Mouse (Mus musculus) testis, adult 2 months (tissue): ENCODE results near the gene Tcf7l1. TPM values are rescaled to one million over a fixed set of nuclear protein-coding genes. Genes with fewer than 3 reads are reported as not detected.

Experiments
- H3K27ac ChIP-seq: fragments of 200-500 bp; 2 replicates; pipeline ENCODE4 v1.5.1; 2012; ENCODE audit warnings: low read depth, low read length; ENCODE audit not compliant: control insufficient read depth, insufficient read depth
- H3K27me3 ChIP-seq: fragments of 200-500 bp; 2 replicates; pipeline ENCODE4 v1.6.1; 2012; ENCODE audit warnings: mild to moderate bottlenecking, low read length, moderate library complexity; ENCODE audit not compliant: control insufficient read depth, insufficient read depth
- H3K36me3 ChIP-seq: fragments of 200-500 bp; 2 replicates; pipeline ENCODE4 v1.6.1; 2012; ENCODE audit warnings: mild to moderate bottlenecking, low read length; ENCODE audit not compliant: control insufficient read depth, insufficient read depth
- H3K4me1 ChIP-seq: fragments of 200-500 bp; 2 replicates; pipeline ENCODE4 v1.6.1; 2012; ENCODE audit warnings: low read length; ENCODE audit not compliant: control insufficient read depth, insufficient read depth
- H3K4me3 ChIP-seq: fragments of 200-500 bp; 2 replicates; pipeline ENCODE4 v1.5.1; 2012; ENCODE audit warnings: low read depth, mild to moderate bottlenecking, low read length, moderate library complexity, mixed read lengths; ENCODE audit not compliant: control insufficient read depth
- CTCF ChIP-seq: fragments of 200-500 bp; IDR thresholded peaks from 2 replicates; pipeline ENCODE4 v1.5.1; 2012; ENCODE audit warnings: low read depth, mild to moderate bottlenecking, inconsistent platforms, low read length, moderate library complexity; ENCODE audit not compliant: control insufficient read depth, insufficient read depth, insufficient replicate concordance
- POLR2A ChIP-seq: fragments of 200-500 bp; IDR thresholded peaks from 2 replicates; pipeline ENCODE4 v1.6.1; 2012; ENCODE audit warnings: low read depth, mild to moderate bottlenecking, inconsistent platforms, low read length, moderate library complexity; ENCODE audit not compliant: control insufficient read depth
- polyA plus RNA-seq: library from polyadenylated mRNA; depleted of rRNA; stranded (reverse); fragments of >200 nt; gene quantifications from 2 replicates; pipeline ENCODE4 v1.2.3, GENCODE M21; 2012

Tcf7l1 gene
- polyA plus RNA-seq, 1 experiment: 3.0 TPM

DNA sequence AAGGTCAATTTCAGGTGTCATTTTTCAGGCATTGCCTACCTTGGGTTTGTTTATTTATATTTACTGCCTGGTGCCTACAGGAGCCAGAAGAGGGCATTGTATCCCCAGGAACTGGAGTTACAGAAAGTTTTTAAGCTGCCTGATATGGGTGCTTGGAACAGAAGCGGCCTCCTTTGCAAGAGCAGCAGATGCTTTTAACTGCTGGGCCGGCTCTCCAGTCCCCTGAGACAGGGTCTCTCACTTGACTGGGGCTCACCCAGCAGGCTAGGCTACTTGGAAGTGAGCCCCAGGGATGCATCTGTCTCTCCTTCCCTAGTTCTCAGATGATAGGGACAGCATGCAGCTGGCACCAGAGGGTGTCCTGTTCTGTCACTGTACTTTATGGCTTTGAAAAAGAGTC is 112.7 kb downstream of the Tcf7l1 start:
- TF ChIP-seq CTCF (no peak), POLR2A (no peak)
- H3K4me1 ChIP-seq: no peaks in the 10 kb centered on the region
- no peak overlapping the region for H3K4me3 ChIP-seq
- H3K27ac ChIP-seq: no peak overlapping the region
- no peaks in the 10 kb centered on the region for H3K36me3 ChIP-seq
- H3K27me3 ChIP-seq: no peaks in the 10 kb centered on the region

DNA sequence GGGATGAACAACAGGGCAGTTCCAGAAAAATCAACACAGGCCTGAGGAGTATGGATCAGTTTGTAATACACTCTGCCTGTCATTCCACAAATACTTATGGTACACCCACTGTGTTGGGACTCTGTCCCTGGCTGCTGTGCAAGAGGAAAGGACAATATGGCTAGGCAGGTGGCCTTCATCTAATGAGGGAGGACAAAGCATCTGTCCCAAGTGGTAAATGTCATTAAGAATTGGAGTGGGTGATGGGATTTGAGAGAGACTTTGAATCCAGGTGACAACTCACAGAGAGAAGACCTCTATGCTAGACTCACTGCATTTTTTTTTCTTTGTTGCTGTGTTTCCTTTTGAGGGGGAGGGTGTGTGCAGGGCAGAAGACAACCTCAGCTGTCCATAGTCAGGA is 115.3 kb downstream of the Tcf7l1 start:
- H3K4me1 ChIP-seq: no peaks in the 10 kb centered on the region
- no peaks in the 10 kb centered on the region for H3K36me3 ChIP-seq
- no peaks in the 10 kb centered on the region for H3K27me3 ChIP-seq
- no peak overlapping the region for H3K27ac ChIP-seq
- no peak overlapping the region for H3K4me3 ChIP-seq
- TF ChIP-seq POLR2A: no peak
- TF ChIP-seq CTCF: no peak

DNA sequence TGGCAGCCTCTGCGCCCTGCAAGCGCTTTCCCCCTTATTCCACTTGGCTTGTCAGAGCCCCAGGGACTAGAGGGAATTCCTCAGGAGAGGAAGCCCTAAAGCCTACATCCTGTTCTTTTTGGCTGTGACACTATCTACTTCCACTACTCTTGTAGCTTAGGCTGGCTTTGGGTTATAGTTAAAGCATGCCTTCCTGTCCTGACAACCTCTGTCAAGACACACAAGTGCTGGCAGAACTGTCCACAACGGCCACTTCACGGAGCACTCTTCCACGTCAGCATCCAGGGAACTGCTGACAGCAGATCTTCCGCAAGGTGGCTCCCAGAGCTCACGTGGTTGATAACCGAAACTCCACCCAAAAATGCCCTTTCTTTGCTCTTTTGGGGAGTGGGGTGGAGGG is 117.9 kb downstream of the Tcf7l1 start:
- Histone ChIP-seq H3K4me1 (no peaks in the 10 kb centered on the region), H3K27ac (no peak overlapping the region), H3K36me3 (no peaks in the 10 kb centered on the region), H3K27me3 (no peaks in the 10 kb centered on the region), H3K4me3 (no peak overlapping the region)
- no peak for TF ChIP-seq CTCF
- TF ChIP-seq POLR2A: no peak

DNA sequence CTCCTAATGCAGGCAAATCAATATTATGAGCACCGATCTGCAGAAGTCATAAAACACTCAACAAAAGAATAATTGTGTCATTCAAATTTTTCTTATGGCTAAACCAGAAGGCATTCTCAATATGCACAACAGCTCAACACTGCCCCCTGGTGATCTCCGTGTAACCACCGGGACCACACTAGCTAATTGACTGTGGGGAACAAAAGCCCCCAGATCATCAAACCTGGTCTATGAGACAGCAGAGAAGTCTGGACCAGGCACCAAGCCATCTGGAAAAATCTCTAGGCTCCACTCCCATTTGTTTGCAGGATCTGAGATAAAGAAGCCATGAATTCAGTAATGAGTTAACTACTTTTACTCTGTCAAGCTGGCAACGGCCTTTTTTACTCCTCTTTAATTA is 122.0 kb downstream of the Tcf7l1 start:
- Histone ChIP-seq H3K27me3 (no peaks in the 10 kb centered on the region), H3K4me3 (no peak overlapping the region), H3K36me3 (no peaks in the 10 kb centered on the region), H3K4me1 (no peaks in the 10 kb centered on the region), H3K27ac (no peak overlapping the region)
- no peak for TF ChIP-seq POLR2A
- TF ChIP-seq CTCF: peak; percentile 18; the same call in 1 of the 2 replicates

DNA sequence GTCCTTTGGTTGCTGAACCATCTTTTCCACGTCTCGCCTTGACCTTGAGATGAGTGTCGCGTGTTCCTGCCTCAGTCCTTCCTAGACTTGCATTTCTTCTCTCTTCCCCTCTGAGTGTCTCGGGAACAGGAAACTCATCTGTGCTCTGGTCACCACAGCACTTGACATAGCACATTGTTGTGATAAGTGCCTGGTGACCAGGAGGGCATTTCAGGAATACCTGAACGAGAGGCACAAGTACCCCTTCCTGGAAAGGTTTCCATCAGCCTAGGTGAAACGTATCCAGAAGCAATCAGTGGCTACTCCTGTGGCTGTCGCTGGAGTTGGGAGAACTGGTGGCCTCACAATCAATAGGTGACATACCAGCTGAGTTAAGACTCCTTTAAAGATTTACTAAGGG is 124.8 kb downstream of the Tcf7l1 start:
- Histone ChIP-seq H3K4me3 (no peak overlapping the region), H3K27ac (no peak overlapping the region), H3K36me3 (no peaks in the 10 kb centered on the region), H3K27me3 (no peaks in the 10 kb centered on the region), H3K4me1 (no peaks in the 10 kb centered on the region)
- TF ChIP-seq CTCF (no peak), POLR2A (no peak)

DNA sequence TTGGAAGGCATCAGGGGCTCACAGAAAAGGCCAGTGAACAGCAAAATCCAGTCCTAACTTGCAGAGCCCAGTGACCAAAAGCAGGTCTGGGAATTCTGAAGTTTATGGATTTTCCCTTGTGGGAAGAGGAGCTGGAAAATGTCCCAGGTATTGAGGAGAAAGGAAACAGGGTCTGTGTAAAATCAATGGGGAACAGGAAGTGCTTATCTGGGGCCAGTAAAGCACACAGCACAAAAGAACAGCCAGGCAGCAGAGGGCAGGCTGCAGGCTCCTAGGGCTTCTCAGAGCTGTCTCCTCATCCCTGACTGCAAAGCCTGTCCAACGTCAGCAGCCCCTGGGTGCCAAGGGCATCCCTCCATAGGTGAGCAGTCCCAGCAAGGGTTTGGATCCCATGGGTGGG is 126.1 kb downstream of the Tcf7l1 start:
- H3K36me3 ChIP-seq: no peaks in the 10 kb centered on the region
- H3K27ac ChIP-seq: no peak overlapping the region
- H3K4me3 ChIP-seq: no peak overlapping the region
- no peaks in the 10 kb centered on the region for H3K4me1 ChIP-seq
- TF ChIP-seq POLR2A (no peak), CTCF (no peak)
- no peaks in the 10 kb centered on the region for H3K27me3 ChIP-seq

DNA sequence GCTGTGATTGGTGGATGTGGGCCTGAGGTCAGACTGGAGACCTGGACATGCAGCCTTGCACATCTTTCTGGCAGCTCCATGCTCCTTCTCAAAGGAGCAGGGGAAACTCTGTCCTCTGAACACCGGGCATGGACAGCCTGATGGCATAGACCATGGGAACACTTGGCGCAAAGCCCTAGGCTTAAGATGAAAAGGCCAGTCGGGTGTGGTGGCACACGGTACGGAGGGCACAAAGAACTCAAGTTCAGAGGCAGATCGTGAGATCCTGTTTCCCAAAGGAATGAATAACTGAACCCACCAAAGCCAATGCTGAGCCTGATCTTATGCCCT is 128.7 kb downstream of the Tcf7l1 start:
- Histone ChIP-seq H3K36me3 (no peaks in the 10 kb centered on the region), H3K4me1 (peaks cover 2% of the 10 kb centered on the region), H3K27ac (no peak overlapping the region), H3K27me3 (no peaks in the 10 kb centered on the region), H3K4me3 (no peak overlapping the region)
- TF ChIP-seq CTCF: no peak
- TF ChIP-seq POLR2A: no peak

DNA sequence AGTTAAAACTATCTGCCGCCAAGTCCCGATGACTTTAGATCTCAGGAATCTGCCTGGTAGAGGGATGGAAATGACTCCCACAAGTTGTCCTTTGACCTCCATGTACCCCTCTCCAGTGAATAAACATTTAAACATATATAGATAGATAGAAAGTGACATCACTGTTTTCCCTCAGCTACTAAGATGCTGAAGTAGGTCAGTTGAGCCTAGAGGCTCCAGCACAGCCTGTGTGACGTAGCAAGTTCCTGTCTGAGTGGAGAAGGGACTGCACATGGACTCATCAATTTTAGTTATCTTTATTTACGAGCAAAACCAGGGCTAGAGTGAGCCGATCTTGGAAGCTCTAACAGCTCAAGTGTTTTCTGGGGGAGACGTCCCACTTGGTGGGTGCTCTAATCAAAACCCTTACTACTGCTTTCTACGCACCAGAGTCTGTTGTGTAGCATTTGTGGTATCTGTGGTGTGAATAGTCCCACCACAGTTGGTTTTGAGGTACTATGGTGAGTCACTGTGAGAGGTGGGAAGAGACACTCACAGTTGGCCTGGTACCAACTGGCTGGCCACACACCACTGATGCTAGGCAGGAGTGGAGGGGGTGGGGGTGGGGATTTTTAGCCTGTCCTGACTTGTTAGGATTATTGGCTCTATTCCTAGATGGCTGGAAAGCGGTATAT is 129.2 kb downstream of the Tcf7l1 start:
- H3K4me1 ChIP-seq: peaks cover 2% of the 10 kb centered on the region
- no peaks in the 10 kb centered on the region for H3K36me3 ChIP-seq
- TF ChIP-seq POLR2A: no peak
- no peak for TF ChIP-seq CTCF
- no peaks in the 10 kb centered on the region for H3K27me3 ChIP-seq
- H3K27ac ChIP-seq: no peak overlapping the region
- no peak overlapping the region for H3K4me3 ChIP-seq

DNA sequence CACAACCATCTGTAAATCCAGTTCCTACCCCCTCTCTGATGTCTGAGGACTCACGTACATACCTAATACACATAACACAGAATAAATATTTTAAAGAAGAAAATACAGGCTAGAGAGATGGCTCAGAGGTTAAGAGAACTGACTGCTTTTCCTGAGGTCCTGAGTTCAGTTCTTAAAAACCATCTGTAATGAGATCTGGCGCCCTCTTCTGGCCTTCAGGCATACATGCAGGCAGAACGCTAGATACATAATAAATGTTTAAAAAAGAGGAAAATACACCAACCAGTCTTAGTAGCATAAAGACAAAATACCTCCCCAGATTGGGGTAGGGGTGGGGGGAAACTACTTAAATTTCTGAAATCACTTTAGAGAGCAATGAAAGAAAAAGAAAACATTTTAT is 131.0 kb downstream of the Tcf7l1 start:
- Histone ChIP-seq H3K27me3 (no peaks in the 10 kb centered on the region), H3K4me1 (peaks cover 2% of the 10 kb centered on the region), H3K36me3 (no peaks in the 10 kb centered on the region), H3K4me3 (no peak overlapping the region), H3K27ac (no peak overlapping the region)
- TF ChIP-seq POLR2A (no peak), CTCF (no peak)
